Comparison of ENCODE assay signal across 25 mouse cellular contexts in the genomic region with DNA sequence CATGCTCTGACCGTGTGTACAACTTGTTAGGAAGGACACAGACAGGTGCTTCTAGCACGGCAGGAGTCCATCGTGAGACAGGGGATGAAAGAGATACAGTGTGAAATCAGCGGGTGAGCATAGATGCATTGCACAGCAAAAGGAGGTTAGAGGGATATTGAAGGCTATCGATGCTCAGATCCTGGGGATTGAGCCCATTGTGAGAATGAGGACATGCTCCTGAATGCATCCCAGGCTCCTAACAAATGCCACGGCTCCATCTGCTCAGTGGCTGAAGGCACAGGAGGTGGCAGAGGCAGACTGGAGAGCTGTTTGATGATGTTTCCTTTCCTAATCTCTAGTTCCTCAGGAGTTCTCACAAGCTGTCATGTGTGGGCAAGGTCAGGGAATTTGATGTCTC.
DNase-seq lines count a peak whose midpoint lies in the region; ATAC-seq and TF ChIP-seq lines count a peak whose summit lies in the region.
"Had no signal": no experiment of that assay in that cellular context is flagged by ENCODE, and none has a peak within 500 bp of the region (broad histone marks: within the 10 kb centered on the region; RNA-seq: fewer than 3 reads in every experiment).

No protein-coding gene starts in this region.

- H3K4me1 ChIP-seq in hindbrain, embryonic 16.5 days (ENCODE audit: control insufficient read depth, insufficient read depth, low read depth, low read length), result no peaks in the 10 kb centered on the region
- no peaks in the 10 kb centered on the region for H3K4me1 ChIP-seq in hindbrain, postnatal 0 days (ENCODE audit: insufficient read depth, low read length)
- H3K4me1 ChIP-seq in forebrain, embryonic 12.5 days, result no peaks in the 10 kb centered on the region
- H3K4me1 ChIP-seq: forebrain, embryonic 13.5 days; limb, embryonic 13.5 days; lung, embryonic 15.5 days had no signal

- no peak for TF ChIP-seq CTCF in hindbrain, postnatal 0 days (IDR thresholded peaks at IDR 0.05; ENCODE audit: low read depth)

- no peaks in the 10 kb centered on the region for H3K9me3 ChIP-seq in hindbrain, embryonic 16.5 days (ENCODE audit: control insufficient read depth, low read length)
- no peaks in the 10 kb centered on the region for H3K9me3 ChIP-seq in hindbrain, postnatal 0 days (ENCODE audit: low read length)
- no peaks in the 10 kb centered on the region for H3K9me3 ChIP-seq in forebrain, embryonic 12.5 days
- H3K9me3 ChIP-seq: forebrain, embryonic 13.5 days; limb, embryonic 13.5 days; lung, embryonic 15.5 days had no signal

- 65% methylated on average over 6 of the region's 6 CpGs for WGBS in hindbrain, embryonic 16.5 days
- 62% methylated on average over 6 of the region's 6 CpGs for WGBS in hindbrain, postnatal 0 days
- 86% methylated on average over 6 of the region's 6 CpGs for WGBS in forebrain, embryonic 12.5 days

- no peaks in the 10 kb centered on the region for H3K27me3 ChIP-seq in hindbrain, embryonic 16.5 days (replicated peaks; ENCODE audit: control insufficient read depth, insufficient read depth, low read length)
- no peaks in the 10 kb centered on the region for H3K27me3 ChIP-seq in hindbrain, postnatal 0 days (ENCODE audit: insufficient read depth, low read length)
- H3K27me3 ChIP-seq in forebrain, embryonic 12.5 days, result no peaks in the 10 kb centered on the region
- H3K27me3 ChIP-seq: forebrain, embryonic 13.5 days; limb, embryonic 13.5 days; lung, embryonic 15.5 days; Patski had no signal

- H3K27ac ChIP-seq in hindbrain, embryonic 16.5 days (ENCODE audit: low read depth, low read length), result no peak overlapping the region
- H3K27ac ChIP-seq in hindbrain, postnatal 0 days, result no peak overlapping the region
- no peak overlapping the region for H3K27ac ChIP-seq in forebrain, embryonic 12.5 days
- H3K27ac ChIP-seq: forebrain, embryonic 13.5 days; kidney, postnatal 0 days; limb, embryonic 13.5 days; lung, embryonic 15.5 days had no signal

- H3K4me2 ChIP-seq in hindbrain, embryonic 16.5 days (ENCODE audit: low read length), result no peak overlapping the region
- H3K4me2 ChIP-seq in hindbrain, postnatal 0 days (ENCODE audit: low read depth, low read length), result no peak overlapping the region
- H3K4me2 ChIP-seq in forebrain, embryonic 12.5 days, result no peak overlapping the region
- H3K4me2 ChIP-seq: forebrain, embryonic 13.5 days; limb, embryonic 13.5 days; liver, embryonic 11.5 days; lung, embryonic 15.5 days had no signal

- H3K36me3 ChIP-seq in hindbrain, embryonic 16.5 days (ENCODE audit: control insufficient read depth, insufficient read depth, low read length), result no peaks in the 10 kb centered on the region
- H3K36me3 ChIP-seq in hindbrain, postnatal 0 days (ENCODE audit: insufficient read depth, low read length), result no peaks in the 10 kb centered on the region
- no peaks in the 10 kb centered on the region for H3K36me3 ChIP-seq in forebrain, embryonic 12.5 days (replicated peaks)
- H3K36me3 ChIP-seq: limb, embryonic 13.5 days; lung, embryonic 15.5 days had no signal

- H3K4me3 ChIP-seq in hindbrain, embryonic 16.5 days (ENCODE audit: low read length), result no peak overlapping the region
- H3K4me3 ChIP-seq in hindbrain, postnatal 0 days (ENCODE audit: low read length), result no peak overlapping the region
- H3K4me3 ChIP-seq in forebrain, embryonic 12.5 days (replicated peaks), result no peak overlapping the region
- H3K4me3 ChIP-seq: erythroblast, embryonic 14.5 days; forebrain, embryonic 13.5 days; limb, embryonic 13.5 days; lung, embryonic 15.5 days had no signal

- ATAC-seq in hindbrain, embryonic 16.5 days, result peak; percentile 24; the same call in 1 of the 2 replicates
- ATAC-seq in hindbrain, postnatal 0 days, result no peak
- no peak for ATAC-seq in forebrain, embryonic 12.5 days (ENCODE audit: low FRiP score)
- ATAC-seq: forebrain, embryonic 13.5 days; intestine, embryonic 16.5 days; midbrain, embryonic 16.5 days; Patski had no signal

- H3K9ac ChIP-seq in hindbrain, embryonic 16.5 days (ENCODE audit: low read depth, low read length), result no peak overlapping the region
- H3K9ac ChIP-seq in hindbrain, postnatal 0 days (replicated peaks; ENCODE audit: low read length), result no peak overlapping the region
- H3K9ac ChIP-seq in forebrain, embryonic 12.5 days, result no peak overlapping the region
- H3K9ac ChIP-seq: forebrain, embryonic 13.5 days; limb, embryonic 13.5 days; lung, embryonic 15.5 days had no signal

- no peak for DNase-seq in hindbrain, postnatal 0 days (ENCODE audit: low spot score)
- peak; percentile 74 to 85 for DNase-seq in cerebellum, adult 18-20 months
- peak; percentile 44 to 55 for DNase-seq in cerebellum, postnatal 10 days
- DNase-seq in lung, postnatal 25 days (ENCODE audit: low spot score), result no peak
- DNase-seq in thymus, postnatal 0 days (ENCODE audit: low spot score), result no peak
- DNase-seq in lung, postnatal 14 days, result no peak
- DNase-seq: adrenal gland, postnatal 10 days; gastrocnemius, postnatal 10 days; heart, postnatal 14 days; kidney, adult 8-10 months; kidney, postnatal 4 days; lung, postnatal 4 days; right cerebral cortex, adult 18-20 months; right cerebral cortex, postnatal 4 days had no signal

Comparison
In these comparisons a context has a peak if more than half of its experiments do, and no peak if none do; other contexts are left out.
1. DNase-seq: peak in cerebellum, adult 18-20 months (2 of 2) and cerebellum, postnatal 10 days (2 of 2); none in hindbrain, postnatal 0 days (single experiment), lung, postnatal 25 days (single experiment), thymus, postnatal 0 days (single experiment) and lung, postnatal 14 days (single experiment).